Mouse (Mus musculus) urinary bladder, postnatal 36 days (tissue): ENCODE data around the gene Tsc22d4.
"Not testable (repeated sequence)": the region's sequence is repeated elsewhere in the genome, so short reads cannot be mapped to it uniquely, and the experiment has no call there.

Experiments used
- DNase-seq, 2 experiments: peaks; one replicate each; pipeline ENCODE4 v3.0.0; 2022; ENCODE audit warnings: low spot score in 2 of 2, mixed read lengths in 1 of 2

Gene Tsc22d4

DNA sequence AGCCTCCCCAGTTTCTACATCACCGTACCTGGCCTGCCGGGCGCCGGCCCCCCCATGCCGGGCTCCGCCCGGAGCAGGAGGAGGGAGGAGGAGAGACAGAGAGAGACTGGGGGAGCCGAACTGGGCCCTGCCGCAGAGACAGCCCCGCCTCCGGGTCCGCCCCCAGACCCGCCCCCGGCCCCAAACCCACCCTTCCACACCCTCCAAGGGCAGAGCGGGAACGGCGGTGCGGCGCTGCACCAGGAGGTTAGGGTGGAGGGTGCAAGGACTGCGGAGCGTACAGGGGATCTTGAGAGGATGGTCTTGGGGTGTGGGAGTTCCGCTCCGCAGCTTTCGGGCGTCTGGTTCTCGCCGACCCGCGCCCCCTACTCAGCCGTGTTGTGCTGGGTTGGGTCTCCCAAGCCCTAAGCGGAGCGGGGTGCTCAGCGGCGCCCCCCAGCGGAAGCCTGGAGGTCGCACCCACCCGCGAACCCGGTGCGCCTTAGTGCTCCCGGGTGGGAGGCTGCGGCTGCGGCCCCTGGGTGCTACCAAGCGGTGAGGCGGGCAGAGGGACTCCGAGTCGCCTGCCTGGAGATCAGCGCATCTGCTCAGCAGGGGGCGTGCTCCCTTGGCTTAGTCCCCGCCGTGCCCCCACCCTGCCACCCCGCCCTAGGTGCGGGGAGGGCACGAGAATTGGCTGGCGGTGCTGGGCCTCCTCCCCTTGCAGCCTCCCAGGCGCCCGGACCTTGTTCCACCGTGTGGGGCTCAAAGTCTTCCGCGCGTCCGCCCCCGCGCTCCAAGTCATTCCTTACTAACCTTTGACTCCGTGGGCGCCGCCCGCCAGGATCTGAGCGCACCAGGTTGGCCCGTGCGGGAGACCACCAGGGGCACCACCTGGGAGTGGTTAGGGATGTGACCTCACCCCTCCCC lies 4.3 kb upstream of the Tsc22d4 start, which contains the start of gene Nyap1:
Nyap1 (minus strand) TSS at position 585 of the 909 bp plus-strand sequence.
- DNase-seq = peak; percentile 58 to 65

DNA sequence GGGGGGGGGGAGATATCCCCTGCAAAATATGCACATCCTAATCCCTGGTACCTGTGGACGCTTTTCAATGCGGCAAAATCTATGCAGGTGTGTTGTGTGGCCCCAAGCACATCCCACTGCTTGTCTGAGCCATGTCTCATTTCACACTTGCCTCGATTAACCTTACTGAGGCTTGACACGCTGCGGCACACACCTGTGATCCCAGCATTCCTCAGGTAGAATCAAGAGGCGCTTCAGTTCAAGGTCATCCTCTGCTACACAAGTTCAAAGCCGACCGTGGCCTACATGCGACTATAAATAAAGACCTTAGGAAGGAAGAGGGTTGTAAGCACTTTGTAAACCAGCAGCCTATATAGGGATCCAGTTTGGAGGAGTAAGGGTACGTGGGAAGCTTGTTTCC lies 3.5 kb upstream of the Tsc22d4 start:
- no peak for DNase-seq

DNA sequence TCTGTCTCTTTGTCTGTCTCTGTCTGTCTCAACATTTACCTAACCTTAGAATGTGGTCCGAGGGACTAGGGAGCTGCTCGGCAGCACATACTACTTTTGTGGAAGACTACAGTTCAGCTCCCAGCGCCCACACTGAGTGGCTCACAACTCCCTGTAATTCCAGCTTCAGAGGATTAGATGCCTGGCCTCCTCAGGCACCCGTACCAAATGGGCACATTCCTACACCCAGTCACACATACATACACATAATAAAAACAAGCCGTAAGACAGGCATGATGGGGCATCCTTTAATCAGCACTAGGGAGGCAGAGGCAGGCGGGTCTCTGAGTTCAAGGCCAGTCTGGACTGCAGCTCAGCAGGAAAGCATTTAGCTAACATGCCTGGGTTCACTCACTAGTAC lies 2.7 kb upstream of the Tsc22d4 start:
- DNase-seq = no peak

DNA sequence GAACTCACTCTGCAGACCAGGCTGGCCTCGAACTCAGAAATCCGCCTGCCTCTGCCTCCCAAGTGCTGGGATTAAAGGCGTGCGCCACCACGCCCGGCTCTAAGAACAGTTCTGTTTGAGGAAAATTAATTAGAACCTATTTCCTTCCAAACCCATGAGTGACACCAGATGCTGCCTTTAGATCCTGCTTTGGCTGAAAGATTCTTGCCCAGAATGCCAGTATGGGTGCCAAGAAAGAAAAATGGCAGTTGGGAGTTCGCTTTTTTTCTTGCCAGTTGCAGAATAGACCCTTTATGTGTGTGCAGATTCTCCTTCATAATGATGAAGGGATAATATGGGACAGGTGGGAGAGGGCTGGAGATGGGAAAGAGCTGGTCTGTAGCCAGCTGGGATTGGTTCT lies 1.3 kb upstream of the Tsc22d4 start:
- no peak for DNase-seq

DNA sequence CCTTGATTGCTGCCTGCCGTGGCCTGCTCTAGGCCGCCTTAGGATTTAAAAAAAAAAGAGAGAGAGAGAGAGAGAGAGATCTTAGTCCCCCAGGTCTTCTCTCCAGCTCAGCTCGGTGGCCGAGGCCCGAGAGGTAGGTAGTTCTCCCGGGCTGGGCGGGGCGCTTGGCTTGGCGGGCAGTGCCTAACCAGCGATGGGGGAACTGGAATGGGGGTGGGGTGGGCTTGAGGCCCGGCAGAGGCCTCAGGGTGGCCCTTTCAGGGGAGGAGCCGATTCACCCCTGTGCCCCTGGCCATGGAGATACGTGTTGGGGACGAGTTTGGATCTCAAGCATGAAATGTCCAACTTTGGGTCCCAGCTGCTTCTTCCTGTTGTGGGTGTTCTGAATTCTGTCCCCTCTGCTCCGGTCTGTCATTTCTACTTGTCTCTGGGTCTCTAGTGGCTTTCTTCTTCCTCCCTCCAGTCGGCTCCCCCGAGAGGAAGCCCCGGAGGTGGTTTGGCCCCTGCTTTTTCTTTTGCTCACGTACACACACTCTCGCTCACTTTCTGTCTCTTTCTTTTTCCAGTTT lies 836 bp downstream of the Tsc22d4 start:
- DNase-seq = peak; percentile 52 to 69

DNA sequence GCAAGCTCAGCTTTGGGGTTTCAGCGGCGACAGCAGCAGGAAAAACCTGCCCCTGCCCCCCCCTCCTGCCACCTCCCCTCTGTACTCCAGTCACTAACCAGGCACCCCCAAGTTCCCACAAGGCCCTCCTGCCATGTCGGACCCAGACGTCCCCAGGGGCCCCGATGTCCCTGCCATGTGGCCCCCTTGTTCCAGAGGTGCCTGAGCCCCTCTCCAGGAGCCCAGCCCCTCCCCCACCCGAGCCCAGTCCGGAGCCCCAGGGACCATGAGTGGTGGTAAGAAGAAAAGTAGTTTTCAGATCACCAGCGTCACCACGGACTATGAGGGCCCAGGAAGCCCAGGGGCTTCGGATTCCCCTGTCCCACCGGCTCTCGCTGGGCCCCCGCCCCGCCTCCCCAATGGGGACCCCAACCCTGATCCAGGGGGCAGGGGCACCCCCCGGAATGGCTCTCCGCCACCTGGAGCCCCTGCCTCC lies 1.4 kb downstream of the Tsc22d4 start:
- peak in 1 of 2 experiments; percentile 31 for DNase-seq

DNA sequence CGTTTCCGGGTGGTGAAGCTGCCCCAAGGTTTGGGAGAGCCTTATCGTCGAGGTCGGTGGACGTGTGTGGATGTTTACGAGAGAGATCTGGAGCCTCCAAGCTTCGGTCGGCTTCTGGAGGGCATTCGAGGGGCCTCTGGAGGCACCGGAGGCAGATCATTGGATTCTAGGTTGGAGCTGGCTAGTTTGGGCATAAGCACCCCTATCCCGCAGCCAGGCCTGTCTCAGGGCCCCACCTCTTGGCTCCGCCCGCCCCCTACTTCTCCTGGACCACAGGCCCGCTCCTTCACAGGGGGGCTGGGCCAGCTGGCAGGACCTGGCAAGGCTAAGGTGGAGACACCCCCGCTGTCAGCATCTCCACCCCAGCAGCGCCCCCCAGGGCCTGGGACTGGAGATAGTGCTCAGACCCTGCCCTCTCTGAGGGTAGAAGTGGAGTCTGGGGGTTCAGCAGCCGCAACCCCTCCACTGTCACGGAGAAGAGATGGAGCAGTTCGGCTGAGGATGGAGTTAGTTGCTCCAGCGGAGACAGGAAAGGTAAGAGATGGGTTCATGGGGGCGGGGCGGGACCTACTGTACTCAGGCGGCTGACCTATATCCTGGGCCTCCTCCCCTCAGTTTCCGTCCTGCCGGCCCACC lies 1.9 kb downstream of the Tsc22d4 start:
- DNase-seq = peak in 1 of 2 experiments; percentile 50

DNA sequence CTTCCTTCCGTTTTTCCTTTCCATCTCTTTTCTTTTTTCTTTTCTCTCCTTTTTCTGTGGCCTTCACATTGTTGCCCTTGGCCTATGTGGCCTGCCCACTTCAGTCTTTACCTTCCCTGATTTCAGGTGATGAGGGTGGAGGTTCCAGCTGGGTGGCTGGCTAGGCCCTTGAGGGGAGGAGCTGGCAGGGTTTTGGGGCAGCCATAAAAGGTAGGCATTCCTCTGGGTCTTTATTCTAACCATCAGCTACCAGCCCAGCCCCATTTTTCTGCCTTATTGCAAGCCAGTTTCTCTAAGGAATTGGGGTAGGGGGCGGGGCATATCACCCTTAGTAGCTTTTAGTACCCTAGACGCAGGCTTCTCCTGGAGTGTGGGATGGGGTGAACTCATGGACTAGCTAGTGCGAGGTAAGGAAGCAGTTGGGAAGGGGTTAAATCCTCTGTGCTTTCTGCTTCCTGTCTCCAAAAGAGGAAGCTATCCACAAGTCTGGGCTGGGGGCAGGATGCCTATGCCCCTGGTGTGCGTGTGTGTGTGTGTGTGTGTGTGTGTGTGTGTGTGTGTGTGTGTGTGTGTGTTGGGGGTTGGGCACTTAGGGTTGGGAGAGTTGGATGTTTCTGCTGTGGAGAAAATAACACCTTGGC lies 2.7 kb downstream of the Tsc22d4 start:
- DNase-seq = no peak

DNA sequence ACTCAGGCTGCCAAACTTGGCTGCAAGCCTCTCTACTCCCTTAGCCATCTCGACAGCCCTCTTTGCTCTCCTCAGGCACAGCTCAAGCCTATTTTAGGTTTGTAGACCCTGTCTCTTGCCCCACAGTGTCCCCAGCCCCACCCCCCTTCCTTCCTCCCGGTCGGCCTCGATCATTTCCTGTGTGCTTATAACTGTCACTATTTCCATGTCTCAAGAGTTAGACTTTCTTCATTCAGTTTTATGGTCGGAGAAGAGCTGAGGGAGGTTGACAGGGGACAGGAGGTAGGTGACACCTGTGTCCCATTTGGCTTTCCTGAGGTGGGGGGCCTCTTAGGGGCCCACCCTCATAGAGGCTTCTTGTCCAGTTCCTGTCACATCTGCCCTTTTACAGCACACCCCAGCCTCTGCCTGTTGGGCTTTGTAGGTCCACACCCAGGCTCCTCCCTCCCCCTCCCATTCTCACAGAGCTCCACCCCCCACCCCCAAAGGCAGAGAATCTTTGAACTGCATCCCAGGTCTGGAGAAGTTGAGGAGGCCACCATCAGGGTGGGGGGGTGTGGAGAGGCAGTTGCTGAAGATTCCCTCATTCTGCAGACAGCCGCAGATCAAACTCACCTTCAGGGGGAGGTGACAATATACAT lies 3.8 kb downstream of the Tsc22d4 start:
- DNase-seq = no peak

DNA sequence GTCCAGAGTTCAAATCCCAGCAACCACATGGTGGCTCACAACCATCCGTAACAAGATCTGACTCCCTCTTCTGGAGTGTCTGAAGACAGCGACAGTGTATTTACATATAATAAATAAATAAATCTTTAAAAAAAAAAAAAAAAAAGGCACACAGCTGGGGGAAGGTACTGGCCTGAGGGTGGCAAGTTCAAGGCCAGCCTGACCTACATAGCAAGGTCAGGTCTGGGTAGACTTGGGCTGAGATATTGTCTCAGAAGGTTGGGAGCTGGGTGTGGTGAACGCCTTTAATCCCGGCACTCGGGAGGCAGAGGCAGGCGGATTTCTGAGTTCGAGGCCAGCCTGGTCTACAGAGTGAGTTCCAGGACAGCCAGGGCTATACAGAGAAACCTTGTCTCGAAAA lies 4.7 kb downstream of the Tsc22d4 start:
- DNase-seq = not testable (repeated sequence)

DNA sequence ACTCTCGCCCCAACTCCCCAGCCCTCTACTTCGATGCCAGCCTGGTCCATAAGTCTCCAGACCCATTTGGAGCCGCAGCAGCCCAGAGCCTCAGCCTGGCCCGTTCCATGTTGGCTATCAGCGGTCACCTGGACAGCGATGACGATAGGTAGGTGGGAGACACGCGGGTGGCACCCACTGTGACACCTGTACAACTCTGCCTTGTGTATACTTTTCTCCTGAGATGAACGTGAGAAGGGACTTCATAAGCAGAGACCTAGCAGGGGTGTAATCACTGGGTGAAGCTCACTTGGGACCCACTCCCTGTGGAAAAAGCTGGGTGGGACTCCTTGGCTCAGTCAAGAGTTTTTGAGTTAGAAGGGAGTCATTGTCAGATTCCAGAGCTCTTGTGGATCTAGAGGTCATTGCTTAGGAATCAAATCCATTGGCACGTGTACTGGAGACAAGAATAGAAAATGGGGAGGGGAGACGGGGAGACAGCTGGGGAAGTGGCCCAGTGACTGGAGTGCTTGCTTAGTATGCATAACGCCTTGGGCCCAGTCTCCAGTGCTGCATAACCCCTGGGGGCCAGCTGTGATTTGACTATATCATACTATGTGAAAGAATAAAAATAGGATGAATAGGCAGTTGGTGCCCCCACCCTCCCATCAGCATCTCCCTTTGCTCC lies 5.8 kb downstream of the Tsc22d4 start:
- DNase-seq = no peak

DNA sequence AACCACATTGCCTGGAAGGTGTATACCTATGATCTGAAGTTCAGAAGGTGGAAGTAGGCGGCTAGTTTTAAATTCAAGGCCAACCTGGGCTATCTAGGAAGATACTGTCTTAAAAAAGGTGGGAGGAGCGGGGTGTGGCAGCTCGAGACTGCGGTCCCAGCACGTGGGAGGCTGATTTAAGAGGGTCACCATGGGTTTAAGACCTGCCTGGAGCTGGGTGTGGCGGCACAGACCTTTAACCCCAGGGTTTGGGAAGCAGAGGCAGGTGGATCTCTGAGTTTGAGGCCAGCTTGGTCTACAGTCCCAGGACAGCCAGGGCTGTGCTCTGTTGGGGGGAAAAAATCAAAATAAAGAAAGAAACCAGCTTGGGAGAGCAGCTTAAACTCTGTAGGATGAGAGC lies 6.5 kb downstream of the Tsc22d4 start:
- no peak for DNase-seq

DNA sequence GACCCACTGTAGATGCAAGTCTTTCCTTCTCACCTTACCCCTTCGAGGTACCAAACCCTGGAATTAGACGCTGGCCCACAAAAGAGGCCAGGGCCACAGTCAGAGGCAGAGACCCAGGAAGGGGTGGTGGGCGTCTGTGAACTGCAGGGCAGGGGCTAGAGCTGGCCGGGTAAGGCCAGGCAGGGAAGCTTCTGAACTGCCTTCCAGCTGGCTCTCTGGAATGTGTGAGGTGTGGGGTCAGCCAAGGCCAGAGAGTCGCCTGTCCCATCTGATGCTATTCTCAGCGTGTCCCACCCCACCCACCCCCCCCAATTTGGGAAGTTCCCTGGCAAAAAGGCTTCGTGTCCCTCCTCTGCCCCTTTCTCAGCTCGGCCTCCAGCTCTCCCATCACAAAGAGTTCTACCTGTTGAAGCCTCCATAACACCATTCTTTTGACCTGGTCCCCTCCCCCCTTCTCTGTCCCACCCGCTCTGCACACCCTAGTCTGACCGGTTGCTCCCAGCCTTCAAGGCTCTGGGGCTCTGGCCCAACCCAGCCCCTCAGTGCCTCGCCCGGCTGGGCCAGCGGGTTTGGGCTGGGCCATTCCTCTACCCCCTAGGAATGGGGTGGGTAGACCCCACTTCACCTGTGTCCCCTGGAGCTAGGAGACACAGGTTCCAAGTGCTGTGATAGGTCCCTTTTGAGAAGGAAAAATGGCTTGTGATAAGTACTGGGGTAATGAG lies 7.7 kb downstream of the Tsc22d4 start:
- peak in 1 of 2 experiments; percentile 35 for DNase-seq

DNA sequence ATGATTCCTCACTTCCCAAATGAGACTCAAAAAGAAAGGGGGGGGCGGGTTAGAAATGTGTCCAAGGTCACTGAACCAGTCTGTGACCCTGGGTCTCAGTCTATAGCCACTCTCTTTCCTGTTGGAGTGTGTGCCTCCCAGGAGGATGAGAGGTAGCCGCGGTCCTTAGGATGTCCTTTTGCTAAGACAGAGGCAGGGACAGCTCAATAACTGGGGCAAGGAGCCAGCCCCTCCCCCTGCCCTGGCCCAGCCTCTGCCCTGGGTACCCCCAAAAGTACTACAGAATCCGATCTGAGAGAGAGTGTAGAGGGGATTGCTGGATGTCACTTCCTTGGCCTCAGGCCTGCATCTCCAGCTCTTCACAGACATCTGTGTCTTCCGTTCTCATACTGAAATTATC lies 9.9 kb downstream of the Tsc22d4 start:
- DNase-seq = no peak

DNA sequence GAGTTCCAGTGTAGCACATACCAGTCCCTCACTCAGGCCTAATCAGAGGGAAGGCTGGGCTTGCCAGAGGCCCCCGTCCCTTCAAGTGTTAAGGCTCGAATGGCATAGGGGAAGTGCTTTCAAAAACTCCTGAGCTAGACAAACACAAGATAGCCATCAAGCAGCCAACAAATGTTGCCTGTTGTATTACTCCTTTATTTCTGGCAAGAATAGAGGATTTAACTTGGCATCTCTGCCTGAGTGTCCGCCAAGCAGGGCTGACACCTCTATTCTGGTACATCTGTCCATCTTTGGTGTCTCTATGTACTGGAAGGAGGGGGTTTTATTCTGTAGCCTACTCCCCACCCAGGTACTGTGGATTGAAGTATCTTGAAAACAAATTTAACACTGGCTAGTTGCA lies 10.6 kb downstream of the Tsc22d4 start:
- DNase-seq = no peak

DNA sequence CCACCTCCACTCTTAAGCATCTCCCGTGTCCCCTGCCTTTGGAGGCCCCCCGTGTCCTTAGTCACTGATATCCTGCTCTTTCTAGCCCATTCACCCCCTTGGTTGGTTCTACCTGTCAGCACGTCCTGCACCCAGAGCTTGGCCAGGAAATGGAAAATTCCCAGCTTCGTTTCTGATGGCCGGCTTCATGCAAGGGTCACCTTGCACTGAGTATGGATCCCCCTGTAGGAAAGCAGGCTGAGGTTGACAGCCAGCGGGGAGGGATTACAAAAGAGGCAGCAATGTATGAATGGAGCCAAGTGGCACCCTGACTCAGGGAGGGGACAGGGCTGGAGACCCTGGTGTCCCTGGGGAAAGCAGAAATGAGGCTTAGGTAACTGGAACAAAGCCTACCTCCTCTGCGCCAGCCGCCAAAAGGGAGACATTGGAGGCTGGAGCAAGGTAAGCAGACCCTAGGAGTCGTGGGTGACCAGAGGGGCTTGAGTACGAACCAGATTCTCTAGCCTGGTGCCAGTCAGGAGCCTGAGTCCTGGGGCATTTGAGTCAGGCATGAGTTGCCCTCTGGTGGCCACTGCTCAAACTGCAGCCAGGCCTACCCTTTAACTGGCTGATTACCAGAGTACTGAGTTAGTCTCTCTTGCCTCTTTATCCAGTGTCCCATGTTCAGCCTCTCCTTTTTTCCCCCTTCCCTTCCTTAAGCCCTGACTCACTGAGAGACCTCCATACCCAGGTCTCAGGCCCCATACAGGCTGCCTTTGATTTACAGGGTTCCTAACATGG lies 11.5 kb downstream of the Tsc22d4 start:
- peak; percentile 72 to 84 for DNase-seq

DNA sequence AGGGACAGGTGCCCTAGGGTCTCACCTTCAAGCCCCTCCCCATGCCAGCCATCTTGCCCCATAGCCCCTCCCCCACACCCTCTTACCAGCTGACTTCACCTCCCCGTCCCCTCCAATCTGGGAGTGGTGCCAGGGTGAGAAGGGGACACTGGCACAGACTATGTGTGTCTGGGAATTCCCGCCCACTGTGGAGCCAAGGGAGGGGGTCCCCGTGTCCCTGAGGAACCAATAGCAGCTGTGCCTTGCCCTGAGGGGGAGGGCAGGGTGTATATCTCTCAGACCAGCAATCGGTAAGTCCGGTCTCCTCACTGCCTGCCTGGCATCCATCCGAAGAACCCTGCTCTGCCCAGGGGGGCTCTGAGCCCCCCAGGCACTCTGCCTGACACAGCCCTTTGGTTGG lies 12.4 kb downstream of the Tsc22d4 start:
- no peak for DNase-seq

DNA sequence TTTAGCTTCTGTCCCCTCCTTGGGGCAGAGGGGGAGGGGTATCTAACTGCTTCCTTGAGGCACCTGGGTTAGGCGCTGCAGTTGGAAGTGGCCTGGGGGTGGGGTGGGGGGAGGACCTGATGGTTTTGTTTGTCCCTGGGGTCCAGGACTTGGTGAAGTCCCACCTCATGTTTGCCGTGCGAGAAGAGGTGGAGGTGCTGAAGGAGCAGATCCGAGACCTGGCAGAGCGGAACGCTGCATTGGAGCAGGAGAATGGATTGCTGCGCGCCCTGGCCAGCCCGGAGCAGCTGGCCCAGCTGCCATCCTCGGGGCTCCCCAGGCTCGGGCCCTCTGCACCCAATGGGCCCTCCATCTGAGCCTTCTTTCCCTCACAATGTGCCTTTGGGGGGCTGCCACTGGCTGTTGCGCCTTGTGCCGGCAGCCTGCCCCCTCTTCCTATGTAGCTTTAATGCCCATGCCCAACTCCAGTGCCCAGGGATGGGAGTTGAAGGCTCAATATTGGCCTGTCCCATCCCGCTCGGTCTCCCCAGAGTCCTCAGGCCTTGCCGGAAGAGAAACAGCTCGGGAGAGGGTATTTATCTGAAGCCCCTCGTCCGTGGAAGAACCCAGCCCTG lies 13.5 kb downstream of the Tsc22d4 start:
- no peak for DNase-seq

DNA sequence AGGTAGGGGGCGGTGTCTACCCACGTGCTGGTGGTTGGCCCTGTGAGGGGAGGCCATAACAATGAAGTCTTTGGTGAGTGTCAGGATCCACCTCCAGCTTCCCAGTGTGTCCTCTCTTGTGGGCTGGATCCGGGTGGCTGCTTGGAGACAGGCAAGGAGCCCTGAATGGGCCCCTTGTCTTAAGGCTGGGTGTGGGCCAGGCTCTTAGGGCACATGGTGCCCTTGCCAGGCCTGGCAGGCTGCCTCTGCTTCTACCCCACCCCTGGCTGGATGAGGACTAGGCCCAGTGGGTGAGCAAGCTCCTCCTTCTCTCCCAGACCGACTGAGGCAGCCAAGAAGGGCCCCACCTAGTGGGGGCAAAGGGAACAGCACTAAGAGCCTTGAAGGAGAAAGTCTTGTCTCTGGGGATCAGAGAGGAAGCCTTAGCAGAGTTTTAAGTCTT lies 14.5 kb downstream of the Tsc22d4 start:
- DNase-seq = peak; percentile 64 to 85
